Mouse (Mus musculus): ENCODE data around the gene Clstn1. TPM values are rescaled to one million over a fixed set of nuclear protein-coding genes. Genes with fewer than 3 reads are reported as not detected.

Clstn1 gene
- polyA plus RNA-seq, 1 experiment, result 51.5 TPM

DNA sequence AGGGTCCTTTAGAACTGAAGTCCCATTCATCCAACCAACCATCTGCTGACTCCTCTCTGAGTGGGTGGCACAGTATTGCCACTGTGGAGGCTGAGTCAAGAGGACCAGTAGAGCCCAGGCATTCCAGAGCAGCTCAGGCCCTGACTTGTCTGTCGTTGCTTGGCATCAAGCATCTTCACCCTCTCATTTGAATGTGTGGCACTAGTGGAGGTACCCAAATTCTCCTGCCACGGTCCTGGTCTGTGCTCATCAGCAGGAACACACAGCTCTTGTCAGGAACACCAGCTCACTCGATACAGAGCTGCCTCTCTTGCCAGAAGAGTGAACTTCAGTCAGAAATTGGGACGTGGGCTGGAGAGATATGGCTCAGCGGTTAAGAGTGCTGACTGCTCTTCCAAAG lies 37.4 kb downstream of the Clstn1 start:
- DNase-seq (ENCODE audit: low read depth, low spot score), result no peak
- 88% methylated on average over 5 of the region's 5 CpGs for WGBS

DNA sequence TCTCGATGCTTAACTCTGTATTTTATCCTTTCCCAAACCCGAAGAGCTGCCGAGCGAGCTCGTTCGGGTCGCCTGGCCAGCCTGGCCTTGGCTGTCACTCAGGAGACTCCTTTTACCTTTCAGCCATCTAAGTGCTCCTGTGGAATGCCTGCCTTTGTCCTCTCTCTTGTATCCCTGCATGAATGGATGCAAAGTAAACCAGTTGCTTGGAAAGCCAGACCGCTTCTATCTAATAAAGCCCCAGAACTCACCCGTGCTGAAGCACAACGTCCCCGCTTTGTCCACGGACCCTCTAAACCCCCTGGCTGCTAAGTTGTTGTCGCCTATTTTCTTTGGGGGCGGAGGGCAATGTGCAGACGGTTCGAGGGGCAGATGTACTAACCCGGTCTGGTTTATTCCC lies 40.5 kb downstream of the Clstn1 start:
- 91% methylated on average over 17 of the region's 17 CpGs for WGBS
- DNase-seq (ENCODE audit: low read depth, low spot score), result no peak

DNA sequence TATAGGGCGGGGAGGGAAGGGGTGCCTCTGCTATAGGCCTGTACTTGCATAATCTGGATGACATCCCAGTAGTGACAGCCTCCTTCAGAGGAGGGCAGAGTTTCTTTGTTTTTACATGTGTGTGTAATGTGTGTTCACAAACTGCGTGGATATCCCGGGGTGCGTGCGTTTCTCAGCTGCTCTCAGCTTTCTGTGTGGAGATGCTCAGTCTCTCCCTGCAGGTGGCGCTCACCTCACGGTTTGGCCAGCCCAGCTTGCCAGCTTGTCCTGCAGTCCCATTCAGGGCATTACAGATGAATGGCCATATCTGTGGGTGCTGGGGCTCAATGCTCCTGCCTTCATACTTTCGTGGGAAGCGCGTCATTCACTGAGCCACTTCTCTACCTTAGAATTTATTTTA lies 42.1 kb downstream of the Clstn1 start:
- no peak for DNase-seq (ENCODE audit: low read depth, low spot score)
- WGBS, result 76% methylated on average over 10 of the region's 10 CpGs

DNA sequence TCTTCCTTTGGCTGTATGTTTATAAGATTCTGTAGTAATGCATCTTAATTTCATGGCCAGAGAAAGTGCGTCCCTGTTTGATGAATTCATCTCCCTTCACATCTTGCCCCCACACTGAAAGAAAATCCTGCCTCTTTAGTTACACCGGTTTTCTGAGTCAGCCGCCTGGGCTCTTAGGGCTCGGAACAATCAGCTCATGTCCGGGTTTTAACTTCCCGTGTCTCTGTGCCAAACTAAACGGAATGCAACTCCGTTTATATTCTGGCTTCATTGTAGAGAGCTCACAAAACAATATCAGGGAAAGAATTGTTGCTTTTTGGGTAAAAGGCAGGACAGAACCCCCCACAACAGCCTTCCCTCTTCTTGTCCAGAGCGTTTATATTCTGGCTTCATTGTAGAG lies 42.5 kb downstream of the Clstn1 start:
- 66% methylated on average over 9 of the region's 9 CpGs for WGBS

DNA sequence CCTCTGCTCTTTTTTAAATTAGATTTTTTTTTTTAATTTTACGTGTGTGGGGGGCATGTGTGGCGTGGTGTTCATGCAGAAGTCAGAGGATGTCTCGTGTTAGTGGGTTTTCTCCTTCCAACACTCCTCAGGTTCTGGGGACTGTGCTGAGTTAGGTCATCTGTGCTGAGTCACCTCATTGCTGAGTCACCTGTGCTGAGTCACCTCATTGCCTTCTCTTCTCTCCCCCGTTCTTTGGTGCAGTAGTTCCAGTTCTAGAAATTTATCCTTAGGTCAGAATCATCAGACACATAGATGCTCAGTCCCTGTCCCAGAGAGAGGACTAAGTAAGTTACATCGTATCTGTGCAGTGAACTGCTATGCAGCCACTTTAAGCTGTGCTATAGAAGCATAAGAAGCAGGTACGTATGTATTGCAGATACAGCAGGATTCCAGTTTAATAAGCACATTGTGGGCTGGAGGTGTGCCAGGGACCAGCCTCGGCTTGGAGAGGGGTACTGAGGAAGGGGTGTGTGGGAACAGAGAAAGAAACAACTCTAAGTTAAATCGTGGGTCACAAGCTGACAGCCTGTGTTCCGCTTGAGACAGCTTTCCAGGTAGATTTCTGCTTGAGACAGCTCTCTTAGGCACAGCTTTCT lies 46.5 kb downstream of the Clstn1 start:
- DNase-seq (ENCODE audit: low read depth, low spot score), result no peak
- WGBS, result 85% methylated on average over 9 of the region's 9 CpGs

More for the DNA sequence above, 42.5 kb downstream of the Clstn1 start:
- no peak for DNase-seq (ENCODE audit: low read depth, low spot score)

DNA sequence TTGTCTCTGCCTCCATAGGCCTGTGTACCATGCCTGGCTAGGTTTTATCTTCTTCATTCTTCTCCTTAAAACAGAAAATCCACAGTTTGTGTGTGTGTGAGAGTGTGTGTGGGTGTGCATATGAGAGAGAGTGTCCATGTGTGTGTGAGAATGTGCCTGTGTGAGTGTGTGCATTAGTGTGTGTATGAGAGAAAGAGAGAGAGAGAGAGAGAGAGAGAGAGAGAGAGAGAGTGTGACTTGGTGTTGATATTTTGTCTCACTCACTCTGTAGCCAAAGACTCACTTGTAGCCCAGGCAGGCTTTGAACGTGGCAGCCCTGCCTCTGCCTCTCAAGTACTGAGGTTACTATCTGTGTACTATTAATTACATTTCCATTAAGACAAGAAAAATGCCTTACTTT lies 47.9 kb downstream of the Clstn1 start:
- WGBS, result 93% methylated on average over 1 of the region's 1 CpGs
- no peak for DNase-seq (ENCODE audit: low read depth, low spot score)

DNA sequence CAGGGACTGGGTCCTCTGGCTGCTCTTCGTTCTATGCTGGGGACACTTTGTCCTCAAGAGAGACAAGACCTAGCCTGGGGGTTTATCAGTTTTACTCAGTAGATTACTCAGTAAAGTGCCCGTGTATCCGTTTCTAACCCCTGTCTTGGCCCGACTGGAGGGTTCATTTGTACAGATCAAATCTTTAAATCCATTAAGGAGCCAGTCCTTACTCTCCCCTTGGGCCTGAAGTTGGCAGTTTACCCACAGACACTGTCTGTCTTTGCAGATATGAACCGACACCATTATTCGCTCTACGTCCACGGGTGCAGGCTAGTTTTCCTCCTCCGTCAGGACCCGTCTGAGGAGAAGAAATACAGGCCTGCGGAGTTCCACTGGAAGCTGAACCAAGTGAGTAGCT lies 48.7 kb downstream of the Clstn1 start:
- no peak for DNase-seq (ENCODE audit: low read depth, low spot score)
- WGBS, result 94% methylated on average over 11 of the region's 11 CpGs

DNA sequence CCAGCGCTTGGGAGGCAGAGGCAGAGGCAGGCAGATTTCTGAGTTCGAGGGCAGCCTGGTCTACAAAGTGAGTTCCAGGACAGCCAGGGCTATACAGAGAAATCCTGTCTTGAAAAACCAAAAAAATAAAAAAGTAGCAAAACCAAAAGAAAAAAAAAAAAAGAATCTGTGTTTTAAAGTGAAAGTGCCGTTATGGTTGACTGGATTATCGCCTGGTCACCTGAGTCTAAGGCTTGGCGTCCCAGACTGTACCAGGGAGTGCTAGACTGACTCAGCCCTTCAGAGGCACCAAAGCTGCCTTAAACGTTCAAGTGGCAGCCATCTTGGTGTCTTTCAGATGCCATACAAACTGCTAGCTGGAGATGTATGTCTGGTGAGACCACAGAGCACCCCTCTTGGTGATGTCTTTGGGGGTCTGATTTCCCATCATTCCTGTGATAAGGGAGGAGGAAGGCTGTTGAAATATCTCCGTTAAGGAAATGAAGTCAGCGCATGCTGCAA lies 49.7 kb downstream of the Clstn1 start:
- WGBS, result 89% methylated on average over 8 of the region's 8 CpGs
- DNase-seq (ENCODE audit: low read depth, low spot score), result no peak

DNA sequence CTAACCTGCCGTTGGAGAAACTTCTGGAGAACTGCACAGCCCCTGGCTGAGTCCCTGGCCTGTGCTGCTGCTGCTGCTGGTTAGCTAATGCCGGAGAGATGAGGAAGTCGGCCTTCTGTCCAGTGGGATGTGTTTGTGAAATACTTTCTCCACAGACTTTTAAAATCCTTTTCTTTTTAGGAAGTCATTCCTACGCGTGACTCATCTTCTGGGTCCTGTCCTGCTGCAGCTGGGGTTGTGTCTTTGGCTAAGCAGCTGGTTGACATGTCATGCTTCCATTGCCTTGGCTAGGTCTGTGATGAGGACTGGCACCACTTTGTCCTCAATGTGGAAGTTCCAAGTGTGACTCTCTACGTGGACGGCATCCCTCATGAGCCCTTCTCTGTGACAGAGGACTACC lies 51.7 kb downstream of the Clstn1 start:
- WGBS, result 74% methylated on average over 7 of the region's 7 CpGs

DNA sequence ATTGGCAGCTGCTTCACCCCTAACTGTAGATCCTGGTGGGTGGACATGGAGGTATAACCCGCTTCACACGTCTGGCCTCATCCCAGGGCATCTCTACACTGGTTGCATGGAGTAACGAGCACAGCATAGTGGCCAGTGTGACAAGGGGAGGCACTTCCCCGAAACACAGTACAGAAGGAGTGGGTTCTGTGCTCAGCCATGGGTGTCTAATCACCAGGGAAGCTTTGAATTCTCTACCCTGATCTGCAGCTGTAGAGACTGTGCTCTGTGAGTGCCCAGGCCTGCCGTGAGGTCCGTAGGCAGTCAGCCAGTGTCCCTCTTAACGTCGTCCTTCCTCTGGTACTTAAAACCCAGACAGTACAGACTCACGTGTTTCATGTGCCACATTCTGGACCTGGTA lies 54.6 kb downstream of the Clstn1 start:
- no peak for DNase-seq (ENCODE audit: low read depth, low spot score)
- 88% methylated on average over 9 of the region's 9 CpGs for WGBS

More for the DNA sequence above, 51.7 kb downstream of the Clstn1 start:
- DNase-seq (ENCODE audit: low read depth, low spot score), result no peak

DNA sequence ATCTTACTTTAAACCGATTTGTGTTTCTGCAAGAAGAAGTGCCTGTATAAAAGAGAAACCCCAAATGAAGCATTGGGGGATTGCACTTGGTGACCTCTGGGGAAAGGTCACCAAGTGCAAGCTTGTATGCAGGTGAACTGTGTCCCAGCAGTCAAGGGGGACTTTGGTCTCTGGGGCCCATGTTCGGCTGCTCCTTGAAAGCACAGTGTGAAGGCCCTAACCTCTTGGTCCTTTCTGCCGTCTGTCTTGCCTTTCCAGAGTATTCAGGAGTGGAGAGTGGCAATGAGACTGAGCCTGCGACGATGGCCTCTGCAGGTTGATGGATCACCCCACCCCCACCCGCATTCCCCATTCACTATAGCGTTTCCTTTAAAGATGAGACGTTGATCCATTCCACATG lies 55.1 kb downstream of the Clstn1 start:
- 77% methylated on average over 8 of the region's 8 CpGs for WGBS
- no peak for DNase-seq (ENCODE audit: low read depth, low spot score)

DNA sequence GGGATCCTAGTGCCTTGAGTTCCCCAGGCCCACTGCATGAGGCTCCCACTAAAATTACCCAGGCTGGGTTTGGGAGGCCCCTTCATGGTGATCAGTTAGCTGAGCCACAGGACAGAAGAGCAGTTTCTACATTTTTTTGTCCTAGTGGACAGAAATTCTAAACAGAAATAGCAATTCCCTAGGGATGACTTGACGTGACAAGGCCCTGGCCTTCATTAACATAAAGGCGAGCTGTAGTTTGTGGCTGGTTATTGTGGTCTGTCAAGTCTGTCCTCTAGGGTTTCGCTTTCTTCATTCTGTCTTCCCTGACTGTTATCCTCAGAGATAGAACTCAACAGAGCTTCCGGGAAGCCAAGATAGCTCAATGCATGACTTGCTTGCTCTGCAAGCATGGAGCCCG lies 55.7 kb downstream of the Clstn1 start:
- WGBS, result 91% methylated on average over 5 of the region's 5 CpGs
- DNase-seq (ENCODE audit: low read depth, low spot score), result no peak

DNA sequence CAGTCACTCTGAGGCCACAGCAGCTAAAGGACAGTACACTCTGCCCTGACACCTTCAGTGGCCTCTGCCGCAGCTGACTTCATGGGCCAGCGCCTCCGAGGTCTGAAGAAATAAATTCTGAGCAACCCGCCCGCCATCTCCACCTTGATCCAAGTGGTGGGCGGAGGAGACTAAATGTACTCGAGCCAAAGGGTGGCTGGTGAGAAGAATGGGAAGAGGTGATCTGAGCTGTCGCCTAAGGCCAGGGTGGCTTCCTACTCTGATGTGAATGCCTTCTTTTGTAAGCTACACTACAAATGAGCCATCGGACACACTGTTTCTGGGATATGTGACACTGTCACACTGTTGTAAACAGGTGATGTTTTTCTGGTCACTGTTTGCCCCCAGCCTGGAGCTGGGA lies 59.5 kb downstream of the Clstn1 start:
- WGBS, result 92% methylated on average over 9 of the region's 9 CpGs
- DNase-seq (ENCODE audit: low read depth, low spot score), result no peak

DNA sequence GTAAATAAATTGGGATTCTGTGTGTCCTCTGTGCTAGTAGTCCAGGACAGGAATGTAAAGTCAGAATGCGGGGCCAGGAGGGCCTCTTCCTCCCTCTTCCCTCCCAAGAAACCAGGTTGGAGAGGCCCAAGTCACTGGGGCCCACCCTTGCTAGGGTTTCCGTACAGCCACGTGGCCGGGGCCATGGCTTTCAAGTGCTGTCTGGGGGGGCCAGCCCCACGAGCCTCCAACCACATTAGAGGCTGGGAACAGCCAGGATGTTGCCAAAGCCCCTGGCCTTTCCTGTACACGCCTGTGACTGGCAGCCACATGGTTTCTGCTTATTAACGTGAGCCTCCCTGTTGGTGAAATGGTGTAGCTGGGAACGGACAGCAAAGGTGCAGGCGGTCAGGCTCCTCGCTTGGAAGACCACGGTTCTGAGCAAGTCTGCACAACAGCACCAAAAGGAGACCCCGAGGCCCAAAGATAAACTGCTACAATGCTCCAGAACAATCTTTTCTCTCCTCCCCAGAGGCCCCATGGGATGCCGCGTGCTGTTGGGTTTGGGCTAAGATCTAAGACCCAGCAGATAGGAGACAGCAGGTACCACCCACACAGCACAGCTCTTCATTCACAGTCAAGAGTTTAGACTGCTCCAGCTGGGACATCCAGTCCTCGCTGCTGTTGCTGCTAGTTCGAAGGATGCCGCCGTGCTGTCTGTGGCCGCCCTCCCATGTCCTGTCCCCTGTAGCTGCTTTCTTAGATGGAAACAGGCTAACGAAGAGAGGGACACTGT lies 62.0 kb downstream of the Clstn1 start:
- no peak for DNase-seq (ENCODE audit: low read depth, low spot score)
- WGBS, result 83% methylated on average over 20 of the region's 20 CpGs

DNA sequence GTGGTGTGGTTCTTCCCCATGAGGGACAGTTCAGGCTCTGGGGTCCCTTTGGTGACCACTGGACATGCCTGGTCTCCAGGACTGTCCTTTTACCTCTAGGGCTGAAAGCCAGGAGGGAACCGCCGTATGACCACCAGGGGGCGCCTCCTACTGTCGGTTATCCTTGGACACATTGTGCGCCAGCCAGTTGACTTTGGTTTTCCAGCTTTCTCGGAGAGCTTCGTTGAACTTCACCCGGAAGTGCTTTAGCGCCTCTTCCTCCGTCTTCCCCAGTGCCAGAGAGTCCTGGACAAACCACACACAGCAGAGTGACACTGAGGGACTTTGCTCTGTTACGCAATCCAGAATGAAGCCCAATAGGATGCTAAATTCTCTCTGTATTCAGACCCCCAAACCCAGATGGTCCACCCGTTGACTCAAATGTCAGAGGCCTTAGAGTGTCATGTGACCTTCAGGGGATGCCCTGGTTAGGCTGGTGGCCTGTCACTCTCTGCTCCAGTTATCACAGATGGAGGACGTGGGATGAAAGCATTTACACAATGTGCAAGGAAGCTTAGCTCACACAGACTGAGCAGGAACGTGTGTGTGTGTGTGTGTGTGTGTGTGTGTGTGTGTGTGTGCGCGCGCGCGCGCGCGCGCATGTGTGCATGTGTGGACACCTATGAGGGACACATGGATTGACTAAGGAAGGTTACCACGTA lies 64.4 kb downstream of the Clstn1 start:
- WGBS, result 57% methylated on average over 24 of the region's 24 CpGs
- DNase-seq (ENCODE audit: low read depth, low spot score), result peak; percentile 28

DNA sequence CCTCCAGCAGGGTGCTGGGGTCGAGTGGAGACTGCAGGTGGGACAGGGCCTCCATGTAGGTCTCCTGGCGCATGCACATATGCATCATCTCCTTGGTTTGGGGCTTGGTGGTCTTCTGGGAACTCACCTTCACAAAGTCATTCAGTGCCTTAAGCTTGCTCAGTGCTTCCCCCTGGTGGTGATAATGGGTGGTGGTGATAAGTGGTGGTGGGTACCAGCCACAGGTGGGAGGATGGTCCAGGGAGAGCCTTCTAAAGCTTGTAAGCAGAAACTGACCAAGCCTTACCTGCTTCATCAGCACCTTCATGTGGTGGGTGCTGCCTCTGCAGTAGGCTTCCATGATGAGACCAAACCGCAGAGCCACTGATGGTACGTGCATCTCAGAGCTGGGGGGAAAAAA lies 68.0 kb downstream of the Clstn1 start:
- 91% methylated on average over 4 of the region's 4 CpGs for WGBS
- DNase-seq (ENCODE audit: low read depth, low spot score), result no peak

DNA sequence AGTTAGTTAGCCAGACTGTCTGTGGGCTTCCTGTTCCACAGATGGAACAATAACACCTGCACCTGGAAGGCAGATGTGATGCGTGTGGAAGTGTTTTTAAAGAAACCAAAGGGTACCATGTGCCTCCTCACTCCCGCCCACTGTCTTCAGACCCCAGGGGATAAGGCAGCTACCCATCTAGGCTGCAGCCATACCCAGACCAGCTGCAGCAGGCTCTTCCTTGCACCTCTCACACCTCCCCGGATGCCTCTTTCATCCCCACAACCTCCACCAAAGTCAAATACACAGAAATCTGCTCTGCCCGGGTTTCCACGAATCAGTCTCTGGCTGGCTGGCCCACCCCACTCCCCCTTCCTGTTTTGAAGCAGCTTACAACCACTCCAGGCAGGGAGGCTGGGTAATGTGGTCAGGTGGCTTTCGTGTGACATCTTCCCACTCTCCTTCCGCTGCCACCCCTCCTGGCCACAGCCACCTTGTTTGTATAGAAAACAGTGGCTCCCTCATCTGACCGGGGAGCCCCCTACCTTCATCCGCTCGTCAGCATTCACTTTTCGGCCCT lies 71.7 kb downstream of the Clstn1 start:
- no peak for DNase-seq (ENCODE audit: low read depth, low spot score)
- WGBS, result 70% methylated on average over 11 of the region's 11 CpGs

DNA sequence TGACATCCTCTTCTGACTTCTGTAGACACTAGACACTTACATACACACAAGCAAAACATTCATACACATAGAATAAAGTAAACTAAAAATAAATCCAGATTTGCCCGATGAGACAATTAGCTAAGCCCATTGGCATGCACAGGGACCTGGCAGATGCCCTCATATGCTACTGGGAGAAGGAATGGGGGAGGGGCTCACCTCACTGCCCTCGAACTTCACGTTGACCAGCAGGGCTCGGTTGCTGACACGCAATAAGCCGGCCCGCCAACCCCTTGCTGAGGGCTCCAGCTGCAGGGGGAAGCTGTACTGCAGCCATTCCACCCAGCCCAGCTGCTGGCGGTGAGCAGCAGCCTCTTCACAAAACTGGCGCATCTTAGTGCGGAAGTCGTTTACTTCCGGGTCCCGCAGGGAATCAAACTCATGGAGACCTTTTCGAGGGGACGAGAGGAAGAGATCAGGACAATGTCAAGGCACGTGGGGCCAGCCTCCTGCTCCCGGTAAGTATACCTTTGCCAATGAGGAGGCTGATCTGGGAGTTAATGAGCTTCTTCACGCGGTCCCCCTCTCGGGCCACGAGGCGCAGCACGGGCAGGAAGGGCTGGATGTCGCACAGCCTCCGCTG lies 73.3 kb downstream of the Clstn1 start:
- no peak for DNase-seq (ENCODE audit: low read depth, low spot score)
- 62% methylated on average over 25 of the region's 25 CpGs for WGBS

DNA sequence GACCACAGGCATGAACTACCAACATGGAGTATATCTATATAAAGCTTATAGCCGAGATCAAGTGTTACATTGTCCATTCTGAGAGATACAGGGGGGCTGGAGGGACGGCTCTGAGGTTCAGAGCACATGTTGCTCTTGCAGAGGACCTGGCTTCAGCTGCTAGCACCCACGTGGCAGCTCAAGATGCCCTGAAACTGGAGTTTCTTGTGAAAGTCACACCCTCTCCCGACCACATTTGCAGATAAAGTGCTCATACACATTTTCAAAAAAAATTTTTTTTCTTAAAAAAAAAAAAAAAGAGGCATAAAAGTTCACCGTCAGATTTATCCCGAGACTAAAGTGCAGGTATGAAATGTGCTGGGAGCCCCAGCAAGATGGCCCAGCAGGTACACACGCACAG lies 74.3 kb downstream of the Clstn1 start:
- WGBS, result 79% methylated on average over 7 of the region's 7 CpGs
- DNase-seq (ENCODE audit: low read depth, low spot score), result no peak
